Mouse (Mus musculus) thymus, adult 2 months (tissue): ENCODE data around the gene Ccl3.

ENCODE experiments used
- CTCF ChIP-seq: fragments of 200-500 bp; IDR thresholded peaks from 2 replicates; pipeline ENCODE4 v1.5.1; 2012; ENCODE audit warnings: mild to moderate bottlenecking, control low read depth, low read length, moderate library complexity, borderline replicate concordance; ENCODE audit not compliant: control insufficient read depth, poor library complexity, insufficient read depth; ENCODE audit errors: extremely low read depth
- POLR2A ChIP-seq: fragments of 200-500 bp; IDR thresholded peaks from 2 replicates; pipeline ENCODE4 v1.6.1; 2012; ENCODE audit warnings: mild to moderate bottlenecking, low read length, control low read depth, moderate library complexity; ENCODE audit not compliant: control insufficient read depth, poor library complexity, insufficient read depth; ENCODE audit errors: extremely low read depth

GRCm38 (mm10) chr11:83675665-83676064 lies 26.5 kb upstream of the Ccl3 start:
- TF ChIP-seq POLR2A (no peak), CTCF (no peak)
